Mouse (Mus musculus) layer of hippocampus, adult 2 months (tissue): Measurements from ENCODE around the gene Pigt. TPM values are rescaled to one million over a fixed set of nuclear protein-coding genes. Genes with fewer than 3 reads are reported as not detected.
A peak's percentile ranks its signal among the peaks of the same experiment; 100 is the strongest.

Source experiments
- DNase-seq, 2 experiments: peaks; one replicate each; pipeline ENCODE4 v3.0.0; 2022; ENCODE audit warnings: low spot score in 2 of 2
- H3K27ac ChIP-seq: fragments of 200-600 bp; 2 replicates; pipeline ENCODE4 v1.8.1; 2022
- H3K4me3 ChIP-seq: fragments of 200-600 bp; 2 replicates; pipeline ENCODE4 v1.8.1; 2022; ENCODE audit warnings: mild to moderate bottlenecking
- CTCF ChIP-seq: fragments of 200-600 bp; conservative IDR thresholded peaks from 2 replicates; pipeline ENCODE4 v1.8.1; 2022; ENCODE audit warnings: antibody characterized with exemption, mild to moderate bottlenecking, moderate library complexity
- long read RNA-seq, 2 experiments: library from polyadenylated mRNA; stranded (forward); transcript quantifications; one replicate each; pipeline ENCODE4 v2.0.0; 2021; ENCODE audit warnings: borderline mapping rate in 2 of 2
- total RNA-seq, 2 experiments: library from RNA; stranded (reverse); gene quantifications; 2 replicates each; pipeline ENCODE4 v1.2.3; 2021

Pigt gene
- total RNA-seq: 10 to 100 TPM; 79.3 to 84.1 TPM
- long read RNA-seq, experiment 1, partial matches to known transcripts: 2 of 9 reads
- long read RNA-seq, experiment 1, other reads (novel, unspliced or antisense): 1 of 9 reads
- long read RNA-seq, experiment 2, partial matches to known transcripts: 5 of 9 reads
- long read RNA-seq, experiment 2, other reads (novel, unspliced or antisense): 3 of 9 reads

- peak within 1 kb of the TSS; percentile 93 for H3K27ac ChIP-seq
- TF ChIP-seq CTCF: no peak
- peak within 1 kb of the TSS; percentile 78 for H3K4me3 ChIP-seq
- peak; percentile 83 to 89 for DNase-seq
Observed at GRCm38 (mm10) chr2:164496847-164497690, at the start of gene Pigt. Gene Pigt (plus strand): TSS chr2:164497520.

GRCm38 (mm10) chr2:164448140-164448539, 49.2 kb upstream of the Pigt start:
- no peak for TF ChIP-seq CTCF

GRCm38 (mm10) chr2:164448921-164449320, 48.4 kb upstream of the Pigt start:
- no peak for DNase-seq
- H3K4me3 ChIP-seq: no peak overlapping the region
- H3K27ac ChIP-seq: no peak overlapping the region
- TF ChIP-seq CTCF: no peak

More at GRCm38 (mm10) chr2:164448140-164448539, 49.2 kb upstream of the Pigt start:
- no peak for DNase-seq
- H3K27ac ChIP-seq: no peak overlapping the region
- H3K4me3 ChIP-seq: no peak overlapping the region

GRCm38 (mm10) chr2:164449341-164450042, 47.8 kb upstream of the Pigt start:
- H3K27ac ChIP-seq: no peak overlapping the region
- DNase-seq: no peak
- H3K4me3 ChIP-seq: no peak overlapping the region
- TF ChIP-seq CTCF: no peak

- no peak for TF ChIP-seq CTCF
- Histone ChIP-seq H3K4me3 (no peak overlapping the region), H3K27ac (no peak overlapping the region)
- DNase-seq: no peak
Observed at GRCm38 (mm10) chr2:164452000-164452676, 45.2 kb upstream of the Pigt start.

- no peak for TF ChIP-seq CTCF
- Histone ChIP-seq H3K27ac (no peak overlapping the region), H3K4me3 (no peak overlapping the region)
- DNase-seq: no peak
Observed at GRCm38 (mm10) chr2:164453047-164453757, 44.1 kb upstream of the Pigt start.

- no peak overlapping the region for H3K4me3 ChIP-seq
- DNase-seq: no peak
- no peak for TF ChIP-seq CTCF
- no peak overlapping the region for H3K27ac ChIP-seq
Observed at GRCm38 (mm10) chr2:164453887-164454500, 43.3 kb upstream of the Pigt start.

GRCm38 (mm10) chr2:164454846-164455245, 42.5 kb upstream of the Pigt start:
- H3K27ac ChIP-seq: peak overlapping the region; percentile 9; the same call in 1 of the 2 replicates
- H3K4me3 ChIP-seq: no peak overlapping the region
- no peak for TF ChIP-seq CTCF
- DNase-seq: peak; percentile 50 to 58

- no peak for DNase-seq
- Histone ChIP-seq H3K27ac (peak overlapping the region; percentile 9; the same call in 1 of the 2 replicates), H3K4me3 (no peak overlapping the region)
- TF ChIP-seq CTCF: no peak
Observed at GRCm38 (mm10) chr2:164455421-164456190, 41.7 kb upstream of the Pigt start.

- DNase-seq: no peak
Observed at GRCm38 (mm10) chr2:164456413-164456812, 40.9 kb upstream of the Pigt start.

GRCm38 (mm10) chr2:164456864-164457300, 40.4 kb upstream of the Pigt start, which contains the start of gene Sys1:
Gene Sys1 (plus strand): TSS chr2:164456964.
- Histone ChIP-seq H3K27ac (peak within 1 kb of the TSS; percentile 88), H3K4me3 (peak within 1 kb of the TSS; percentile 55)
- peak; percentile 61 for TF ChIP-seq CTCF
- peak; percentile 38 to 53 for DNase-seq

More at GRCm38 (mm10) chr2:164456413-164456812, 40.9 kb upstream of the Pigt start:
- peak overlapping the region; percentile 55 for H3K4me3 ChIP-seq
- no peak for TF ChIP-seq CTCF
- peak overlapping the region; percentile 88 for H3K27ac ChIP-seq
